Mouse (Mus musculus): ENCODE data around the gene Foxd3. TPM values are rescaled to one million over a fixed set of nuclear protein-coding genes. Genes with fewer than 3 reads are reported as not detected.

The Foxd3 gene
- total RNA-seq (2014; rRNA removed) (0.81 and 1.2 TPM in 2 replicates), polyA plus RNA-seq (2015; fragmentation: Nextera tagmentation; extraction: Ambion mirVana) (0.11 and 0.36 TPM in 2 replicates)

DNA sequence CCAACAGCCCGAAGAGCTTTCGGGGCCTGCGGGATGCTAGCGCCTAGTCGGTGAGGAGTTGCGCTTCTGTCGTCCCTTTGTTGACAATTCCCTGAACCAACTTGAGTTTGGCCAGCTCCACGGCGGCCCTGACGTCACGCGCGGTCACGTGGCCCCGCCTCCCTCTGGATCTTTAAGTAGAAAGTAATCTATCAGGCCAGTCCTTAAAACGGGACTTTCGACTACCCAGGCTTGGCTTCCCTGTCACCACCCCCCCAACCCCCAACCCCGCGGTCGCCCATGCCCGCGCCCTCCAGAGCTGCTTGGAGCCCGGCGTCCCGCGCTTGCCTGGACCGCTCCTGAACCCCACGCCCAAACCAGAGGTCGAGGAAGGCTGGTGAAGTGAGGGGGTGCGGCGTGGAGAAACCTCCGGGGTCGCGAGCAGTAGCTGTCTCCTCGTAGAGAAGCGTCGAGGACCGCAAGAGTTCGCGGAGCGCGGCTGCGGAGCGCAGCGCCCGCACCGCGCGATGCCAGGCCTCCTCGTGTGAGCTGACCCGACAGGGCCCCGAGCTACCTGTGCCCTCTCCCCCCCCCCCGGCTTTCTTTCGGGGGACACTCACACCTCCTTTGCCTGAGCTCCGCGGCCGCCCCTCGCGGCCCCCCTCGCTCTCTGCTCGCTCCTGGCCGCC is at the start of gene Foxd3:
Gene Foxd3 (plus strand): TSS at position 363 of the 668 bp plus-strand sequence.
- no peaks in the 10 kb centered on the region for H3K36me3 ChIP-seq (ENCODE audit: insufficient read depth)
- peak within 1 kb of the TSS; percentile 40 for H3K4me2 ChIP-seq (ENCODE audit: low read depth)
- no peaks in the 10 kb centered on the region for H3K9me3 ChIP-seq (ENCODE audit: low read length)
- no peak within 1 kb of the TSS for H3K27ac ChIP-seq (ENCODE audit: low read depth, low read length)
- peak; percentile 9 for DNase-seq
- WGBS, result under 1% methylated on average over 60 of the region's 62 CpGs
- peak within 1 kb of the TSS; percentile 26 for H3K4me3 ChIP-seq (ENCODE audit: low read depth, low read length)
- TF ChIP-seq CTCF (IDR thresholded peaks at IDR 0.05; ENCODE audit: low read depth), result no peak
- H3K4me1 ChIP-seq (ENCODE audit: insufficient read depth), result no peaks in the 10 kb centered on the region
- no peak within 1 kb of the TSS for H3K9ac ChIP-seq
- no peak; the same call in 1 of the 2 replicates for ATAC-seq
- H3K27me3 ChIP-seq (ENCODE audit: insufficient read depth, low read length), result peaks cover 48% of the 10 kb centered on the region

GRCm38 (mm10) chr4:99612156-99612555 is 43.9 kb upstream of the Foxd3 start:
- WGBS, result 93% methylated on average over 10 of the region's 10 CpGs
- no peaks in the 10 kb centered on the region for H3K9me3 ChIP-seq (ENCODE audit: low read length)
- ATAC-seq (no peak), DNase-seq (no peak)
- H3K4me3 ChIP-seq (ENCODE audit: low read depth, low read length), result no peak overlapping the region
- H3K4me2 ChIP-seq (ENCODE audit: low read depth), result no peak overlapping the region
- no peak for TF ChIP-seq CTCF (IDR thresholded peaks at IDR 0.05; ENCODE audit: low read depth)
- no peak overlapping the region for H3K9ac ChIP-seq
- no peaks in the 10 kb centered on the region for H3K4me1 ChIP-seq (ENCODE audit: insufficient read depth)
- H3K27me3 ChIP-seq (ENCODE audit: insufficient read depth, low read length), result no peaks in the 10 kb centered on the region
- no peak overlapping the region for H3K27ac ChIP-seq (ENCODE audit: low read depth, low read length)
- no peaks in the 10 kb centered on the region for H3K36me3 ChIP-seq (ENCODE audit: insufficient read depth)

DNA sequence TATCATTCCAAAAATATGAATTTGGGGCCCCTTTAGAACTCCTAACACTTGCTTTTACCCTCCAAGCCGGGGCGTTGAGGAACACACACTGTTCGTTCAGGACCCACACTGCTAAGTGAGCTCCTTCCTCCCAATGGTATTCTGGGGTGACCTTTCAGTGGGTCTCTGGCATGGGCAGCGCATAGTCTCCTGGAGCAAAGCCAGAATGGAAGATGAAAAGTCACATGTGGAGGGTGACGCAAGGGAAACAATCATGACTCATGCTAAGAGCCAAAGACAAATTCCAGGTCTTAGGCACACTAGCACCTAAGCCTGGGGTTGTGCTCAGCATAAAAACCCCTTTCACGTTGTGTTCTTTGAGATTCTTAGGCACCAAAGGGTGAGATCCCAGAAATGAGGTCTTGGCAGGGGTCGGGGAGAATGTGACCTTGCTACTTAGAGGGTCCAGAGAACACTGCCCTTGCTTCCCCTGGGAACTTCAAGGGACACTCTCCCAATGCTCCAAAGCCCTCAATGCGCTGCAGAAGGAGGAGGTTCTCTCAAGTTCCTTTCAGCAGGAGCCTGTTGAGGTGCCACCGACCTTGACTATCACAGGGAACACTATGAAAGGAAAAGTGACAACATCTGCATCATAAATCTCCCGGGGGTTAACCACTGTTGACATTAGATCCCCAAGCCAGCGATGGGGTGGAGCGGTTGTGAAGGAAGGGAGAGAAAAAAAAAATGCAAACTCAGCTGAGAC is 43.3 kb upstream of the Foxd3 start:
- TF ChIP-seq CTCF (IDR thresholded peaks at IDR 0.05; ENCODE audit: low read depth), result no peak
- DNase-seq, result no peak
- no peak overlapping the region for H3K4me3 ChIP-seq (ENCODE audit: low read depth, low read length)
- no peaks in the 10 kb centered on the region for H3K36me3 ChIP-seq (ENCODE audit: insufficient read depth)
- H3K27me3 ChIP-seq (ENCODE audit: insufficient read depth, low read length), result no peaks in the 10 kb centered on the region
- no peak for ATAC-seq
- no peak overlapping the region for H3K4me2 ChIP-seq (ENCODE audit: low read depth)
- 85% methylated on average over 12 of the region's 12 CpGs for WGBS
- H3K27ac ChIP-seq (ENCODE audit: low read depth, low read length), result no peak overlapping the region
- no peaks in the 10 kb centered on the region for H3K4me1 ChIP-seq (ENCODE audit: insufficient read depth)
- no peak overlapping the region for H3K9ac ChIP-seq
- no peaks in the 10 kb centered on the region for H3K9me3 ChIP-seq (ENCODE audit: low read length)

GRCm38 (mm10) chr4:99626047-99626844 is 29.9 kb upstream of the Foxd3 start:
- no peaks in the 10 kb centered on the region for H3K36me3 ChIP-seq (ENCODE audit: insufficient read depth)
- DNase-seq (peak; percentile 14), ATAC-seq (no peak)
- peak overlapping the region; percentile 19; the same call in 1 of the 2 replicates for H3K4me2 ChIP-seq (ENCODE audit: low read depth)
- H3K4me3 ChIP-seq (ENCODE audit: low read depth, low read length), result no peak overlapping the region
- H3K9ac ChIP-seq, result no peak overlapping the region
- TF ChIP-seq CTCF (IDR thresholded peaks at IDR 0.05; ENCODE audit: low read depth), result no peak
- no peaks in the 10 kb centered on the region for H3K4me1 ChIP-seq (ENCODE audit: insufficient read depth)
- H3K27me3 ChIP-seq (ENCODE audit: insufficient read depth, low read length), result peaks cover 5% of the 10 kb centered on the region
- H3K9me3 ChIP-seq (ENCODE audit: low read length), result no peaks in the 10 kb centered on the region
- H3K27ac ChIP-seq (ENCODE audit: low read depth, low read length), result no peak overlapping the region
- 6% methylated on average over 22 of the region's 24 CpGs for WGBS

DNA sequence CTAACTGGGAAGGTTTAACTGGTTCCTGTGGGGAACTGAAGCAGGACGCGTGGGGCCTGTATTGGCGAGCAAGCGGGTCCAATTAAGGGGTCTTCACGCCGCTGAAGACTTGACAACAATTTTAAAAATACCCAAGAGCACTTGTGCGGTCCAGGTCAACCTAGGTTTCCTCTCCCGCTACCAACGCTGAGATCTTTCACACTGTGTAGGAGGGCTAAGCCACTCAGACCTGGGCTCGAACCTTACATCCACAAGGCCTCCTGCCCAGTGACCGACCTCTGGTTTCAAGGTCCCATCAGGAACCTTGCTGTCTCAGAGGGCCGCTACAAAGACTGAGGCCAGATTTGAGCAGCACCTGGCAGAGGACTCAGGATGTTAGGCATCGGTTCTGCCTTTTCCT is 29.0 kb upstream of the Foxd3 start:
- DNase-seq, result no peak

GRCm38 (mm10) chr4:99636038-99636437 is 20.1 kb upstream of the Foxd3 start:
- H3K4me2 ChIP-seq (ENCODE audit: low read depth), result no peak overlapping the region
- DNase-seq (no peak), ATAC-seq (no peak)
- 76% methylated on average over 4 of the region's 4 CpGs for WGBS
- no peak overlapping the region for H3K4me3 ChIP-seq (ENCODE audit: low read depth, low read length)
- H3K27me3 ChIP-seq (ENCODE audit: insufficient read depth, low read length), result no peaks in the 10 kb centered on the region
- TF ChIP-seq CTCF (IDR thresholded peaks at IDR 0.05; ENCODE audit: low read depth), result no peak
- H3K36me3 ChIP-seq (ENCODE audit: insufficient read depth), result no peaks in the 10 kb centered on the region
- H3K4me1 ChIP-seq (ENCODE audit: insufficient read depth), result no peaks in the 10 kb centered on the region
- H3K9me3 ChIP-seq (ENCODE audit: low read length), result no peaks in the 10 kb centered on the region
- no peak overlapping the region for H3K27ac ChIP-seq (ENCODE audit: low read depth, low read length)
- H3K9ac ChIP-seq, result no peak overlapping the region

More for the DNA sequence above, 29.0 kb upstream of the Foxd3 start:
- no peaks in the 10 kb centered on the region for H3K9me3 ChIP-seq (ENCODE audit: low read length)
- peaks cover 5% of the 10 kb centered on the region for H3K27me3 ChIP-seq (ENCODE audit: insufficient read depth, low read length)
- ATAC-seq, result no peak
- no peak overlapping the region for H3K4me3 ChIP-seq (ENCODE audit: low read depth, low read length)
- TF ChIP-seq CTCF (IDR thresholded peaks at IDR 0.05; ENCODE audit: low read depth), result no peak
- H3K4me2 ChIP-seq (ENCODE audit: low read depth), result no peak overlapping the region
- H3K9ac ChIP-seq, result no peak overlapping the region
- no peaks in the 10 kb centered on the region for H3K36me3 ChIP-seq (ENCODE audit: insufficient read depth)
- no peaks in the 10 kb centered on the region for H3K4me1 ChIP-seq (ENCODE audit: insufficient read depth)
- no peak overlapping the region for H3K27ac ChIP-seq (ENCODE audit: low read depth, low read length)
- WGBS, result 65% methylated on average over 13 of the region's 13 CpGs

All from forebrain, postnatal 0 days (tissue).